Mouse (Mus musculus) frontal cortex, postnatal 14 days (tissue): ENCODE data around the gene OR5BS1P.
"Not testable (repeated sequence)": the region's sequence is repeated elsewhere in the genome, so short reads cannot be mapped to it uniquely, and the experiment has no call there.

Experiments used
- DNase-seq, 2 experiments: peaks; one replicate each; pipeline ENCODE4 v3.0.0; 2022; ENCODE audit warnings: low spot score in 2 of 2

The OR5BS1P gene

DNA sequence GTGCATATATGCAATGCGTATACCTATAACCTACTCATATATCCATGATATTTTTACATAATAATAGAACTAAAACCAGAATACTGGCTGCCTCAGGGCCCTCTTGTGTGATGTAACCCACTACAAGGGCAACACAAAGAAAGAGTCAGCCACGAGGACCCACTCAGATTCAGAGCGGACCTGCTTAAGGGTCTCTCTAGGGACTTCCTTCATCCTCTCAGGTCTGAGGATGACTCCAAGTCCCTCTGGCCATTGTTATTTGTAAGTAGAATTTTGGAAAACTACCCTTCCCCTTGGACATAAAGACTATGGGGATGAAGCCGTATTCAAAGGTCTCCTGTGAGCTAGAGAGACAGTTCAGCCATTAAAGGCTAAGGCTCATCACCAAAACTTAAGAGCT is at the start of gene OR5BS1P:
TSS of gene OR5BS1P (plus strand) at position 301 of the 400 bp plus-strand sequence.
- DNase-seq: no peak

DNA sequence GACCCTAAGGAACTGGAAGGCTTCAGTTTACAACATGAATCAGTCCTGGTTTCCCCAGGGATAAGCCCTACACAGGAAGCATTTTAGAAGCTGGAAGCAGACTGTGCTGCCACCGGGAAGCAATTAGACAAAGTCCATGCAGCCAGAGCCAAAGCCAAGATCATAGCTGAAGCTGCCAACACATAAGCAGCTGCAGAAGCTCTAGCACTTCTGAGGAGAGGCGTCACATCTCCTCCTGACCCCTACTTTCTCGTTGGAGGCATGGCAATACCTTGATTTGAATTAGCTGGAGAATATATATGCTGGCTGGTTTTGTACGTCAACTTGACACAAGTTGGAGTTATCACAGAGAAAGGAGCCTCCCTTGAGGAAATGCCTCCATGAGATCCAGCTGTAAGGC is 48.8 kb upstream of the OR5BS1P start:
- DNase-seq: no peak

DNA sequence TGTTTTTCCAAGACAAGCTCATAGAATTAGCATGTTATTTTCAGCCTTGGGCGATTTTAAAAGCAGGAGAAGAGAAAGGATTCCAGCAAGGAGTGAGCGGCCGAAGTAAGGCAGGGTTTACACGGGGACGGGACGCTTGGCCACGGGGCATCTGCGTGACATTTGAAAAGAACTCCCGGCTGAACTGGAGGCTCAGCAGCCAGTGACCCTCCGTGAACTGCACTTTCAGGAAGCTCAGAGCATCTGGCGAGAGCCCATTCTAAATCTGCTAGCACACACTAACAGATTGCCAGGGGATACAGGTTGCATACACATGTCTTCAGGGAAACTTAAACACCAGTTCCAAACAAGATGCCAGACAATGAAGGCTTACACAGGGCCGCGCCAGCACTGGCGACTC is 45.4 kb upstream of the OR5BS1P start:
- DNase-seq: no peak

DNA sequence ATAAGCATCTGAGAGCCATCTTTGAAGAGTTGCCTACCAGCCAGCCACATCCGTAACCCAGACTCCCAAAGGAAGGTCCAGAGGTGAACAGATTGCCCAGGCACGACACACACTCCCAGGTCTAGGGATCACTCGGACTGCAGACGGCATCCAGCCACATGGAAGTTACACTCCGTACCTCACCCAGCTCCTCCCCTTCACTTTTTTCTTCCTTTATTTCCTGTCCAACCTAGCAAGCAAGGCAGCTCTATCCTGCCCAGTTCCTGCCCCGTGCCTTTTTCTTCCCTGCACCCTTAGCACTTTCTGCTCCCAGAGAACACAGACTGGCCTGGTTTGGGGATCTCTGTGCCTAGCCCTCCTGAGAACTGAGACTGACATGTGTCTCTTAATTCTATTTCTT is 44.9 kb upstream of the OR5BS1P start:
- no peak for DNase-seq

DNA sequence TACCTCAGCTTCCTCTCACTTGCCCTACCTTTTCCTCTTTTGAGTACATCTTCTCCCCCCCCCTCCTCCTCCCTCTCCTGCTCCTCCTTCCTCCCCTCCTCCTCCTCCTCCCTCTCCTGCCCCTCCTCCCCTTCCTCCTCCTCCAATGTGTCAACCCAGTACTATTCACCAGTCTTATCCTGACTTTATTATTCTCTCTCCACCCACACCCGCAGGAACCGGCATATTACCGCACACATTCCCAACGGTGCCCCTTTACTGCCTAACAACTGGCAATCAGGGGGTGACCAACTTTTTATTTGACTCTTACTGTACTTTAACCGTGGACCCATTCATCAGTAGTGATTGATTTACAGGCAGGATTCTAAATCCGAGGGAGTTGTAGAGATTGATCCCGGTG is 44.5 kb upstream of the OR5BS1P start:
- no peak for DNase-seq

DNA sequence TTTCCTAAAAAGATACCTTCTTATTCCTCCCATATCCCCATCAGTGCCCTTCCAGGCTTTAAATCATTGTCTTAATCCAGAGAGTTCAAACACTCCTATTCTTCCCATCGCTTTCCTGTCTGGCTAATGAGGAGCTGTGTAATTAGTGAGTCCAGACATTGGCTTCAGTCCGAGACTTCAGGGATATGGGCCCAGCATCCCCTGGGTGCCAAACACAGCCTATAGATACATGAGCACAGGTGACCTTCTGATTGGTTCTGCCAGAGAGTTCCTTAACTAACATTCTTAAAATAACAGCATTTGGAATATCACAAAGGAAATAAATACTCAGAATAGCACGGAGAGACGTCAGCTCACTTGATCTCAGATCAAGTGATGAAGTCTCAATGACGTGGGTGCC is 38.8 kb upstream of the OR5BS1P start, which contains the start of gene Olfr282:
TSS of gene Olfr282 (plus strand) at position 301 of the 400 bp plus-strand sequence.
- not testable (repeated sequence) for DNase-seq

DNA sequence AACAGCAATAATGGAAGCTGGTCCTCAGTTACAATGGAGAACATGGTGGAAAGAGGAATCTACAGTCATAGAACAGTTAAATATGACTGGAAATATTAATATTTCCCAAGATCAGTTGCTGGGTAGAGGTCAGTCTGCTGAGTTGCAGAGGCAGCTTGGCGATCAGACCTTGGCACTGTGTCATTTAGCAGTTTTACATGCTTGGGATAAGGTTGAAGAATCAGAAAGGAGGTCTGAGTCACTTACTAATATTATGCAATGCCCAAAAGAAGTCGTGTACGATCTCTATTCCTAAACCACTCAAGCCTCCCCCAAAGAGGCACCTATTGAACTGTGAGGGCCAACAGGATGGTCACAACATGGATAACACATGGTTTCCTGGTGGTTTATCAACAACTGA is 25.1 kb upstream of the OR5BS1P start:
- no peak for DNase-seq

DNA sequence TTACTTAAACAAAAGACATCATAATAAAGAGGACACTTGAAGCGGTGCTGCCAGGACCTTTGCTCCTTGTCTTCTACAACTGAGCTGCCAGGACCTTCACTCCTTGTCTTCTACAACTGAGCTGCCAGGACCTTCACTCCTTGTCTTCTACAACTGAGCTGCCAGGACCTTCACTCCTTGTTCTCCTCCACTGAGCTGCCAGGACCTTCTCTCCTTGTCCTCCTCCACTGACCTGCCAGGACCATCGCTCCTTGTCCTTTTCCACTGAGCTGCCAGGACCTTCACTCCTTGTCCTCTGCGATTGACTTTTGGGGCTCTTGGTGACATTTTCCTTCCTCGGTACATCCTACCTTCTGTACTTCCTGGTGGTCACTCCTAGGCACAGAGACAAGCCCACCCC is 21.2 kb upstream of the OR5BS1P start:
- no peak for DNase-seq

DNA sequence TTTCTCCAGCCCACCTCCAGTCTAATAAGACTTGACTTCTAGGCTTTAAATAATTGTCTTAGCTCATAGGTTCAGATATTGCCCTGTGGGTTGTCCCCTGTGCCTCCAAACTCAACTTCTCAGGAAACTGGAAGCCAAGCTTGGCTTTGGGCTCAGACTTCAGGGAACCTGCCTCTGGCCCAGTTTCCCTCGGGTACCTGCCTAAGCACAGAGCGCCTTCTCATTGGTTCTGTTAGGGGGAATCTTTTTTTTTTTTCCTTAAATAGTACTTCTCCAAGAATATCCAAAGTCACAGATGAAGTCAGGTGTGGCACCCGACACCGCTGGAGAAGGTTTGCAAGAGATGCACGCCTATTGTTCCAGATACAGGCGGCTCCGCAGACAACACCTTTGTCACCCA is 17.4 kb upstream of the OR5BS1P start, which contains the start of gene Olfr281:
TSS of gene Olfr281 (plus strand) at position 301 of the 400 bp plus-strand sequence.
- DNase-seq: no peak

DNA sequence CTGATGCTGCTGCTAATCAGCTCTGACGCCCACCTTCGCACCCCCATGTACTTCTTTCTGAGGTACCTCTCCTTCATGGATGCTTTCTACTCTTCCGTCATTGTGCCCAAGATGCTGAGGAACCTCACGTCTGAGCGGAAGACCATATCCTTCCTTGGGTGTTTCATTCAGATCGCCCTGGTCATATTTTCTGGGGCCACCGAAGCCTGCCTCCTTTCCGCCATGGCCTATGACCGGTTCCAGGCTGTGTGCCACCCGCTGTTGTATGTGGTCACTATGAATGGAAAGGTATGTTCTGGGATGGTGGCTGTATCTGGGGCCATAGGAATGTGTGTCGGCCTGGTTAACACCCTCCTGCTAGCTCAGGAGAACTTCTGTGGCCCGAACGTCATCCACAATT is 1.8 kb downstream of the OR5BS1P start:
- no peak for DNase-seq

DNA sequence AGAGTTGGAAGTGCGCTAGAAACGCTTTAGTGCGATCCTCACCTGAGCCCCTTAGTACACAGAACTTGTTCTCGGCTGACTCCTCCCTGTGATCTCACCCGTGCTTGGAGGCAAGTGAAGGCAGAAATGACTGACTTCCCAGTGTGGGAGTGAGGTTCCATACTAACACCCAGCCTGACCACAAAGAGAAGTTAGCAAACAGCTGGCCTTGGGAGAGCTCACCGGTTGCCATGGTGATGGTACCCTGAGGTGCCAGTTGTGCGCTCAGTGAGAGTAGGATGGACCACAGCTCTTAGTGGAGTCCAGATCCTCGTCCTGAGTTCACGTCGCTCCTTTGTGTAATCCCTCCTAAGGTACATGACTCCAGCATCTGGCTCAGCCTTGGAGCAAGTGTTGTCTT is 5.3 kb downstream of the OR5BS1P start:
- DNase-seq: no peak

DNA sequence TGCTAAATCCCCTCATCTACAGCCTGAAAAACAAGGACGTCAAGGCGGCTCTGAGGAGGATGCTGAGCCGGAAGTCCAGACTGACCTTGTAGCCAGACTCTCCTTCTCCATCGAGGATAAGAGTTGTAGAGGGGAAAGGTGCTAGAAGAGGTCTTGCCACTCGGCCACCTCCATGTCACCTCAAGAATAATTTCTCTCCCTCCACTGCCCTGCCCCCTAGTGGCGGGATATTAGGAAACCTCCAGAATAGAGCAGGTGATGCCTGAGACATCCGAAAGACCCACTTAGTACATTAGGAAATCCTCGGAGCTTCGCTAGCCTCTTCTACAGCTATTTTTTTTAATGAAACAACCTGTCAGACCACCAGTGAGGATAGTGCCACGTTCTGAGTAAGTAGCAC is 5.7 kb downstream of the OR5BS1P start:
- peak in 1 of 2 experiments; percentile 9 for DNase-seq

DNA sequence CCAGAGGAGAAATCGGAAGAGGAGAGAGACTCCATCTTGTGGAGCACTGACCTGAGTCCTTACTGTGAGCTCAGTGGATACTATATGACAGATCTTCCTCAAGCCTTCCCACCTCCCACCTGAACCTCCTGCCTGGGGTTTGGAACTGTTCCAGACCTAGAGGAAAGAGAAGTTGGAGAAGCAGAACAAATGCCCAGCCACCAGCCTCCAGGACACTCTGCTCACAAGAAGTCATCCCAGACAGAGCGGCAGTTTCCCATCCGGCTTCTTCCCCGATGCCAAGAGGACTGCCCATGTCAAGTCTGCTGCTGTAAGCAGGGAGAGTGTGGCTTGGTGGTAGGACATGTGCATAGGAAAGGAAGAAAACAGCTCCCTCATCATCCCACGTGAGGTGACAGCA is 6.6 kb downstream of the OR5BS1P start:
- DNase-seq: no peak

DNA sequence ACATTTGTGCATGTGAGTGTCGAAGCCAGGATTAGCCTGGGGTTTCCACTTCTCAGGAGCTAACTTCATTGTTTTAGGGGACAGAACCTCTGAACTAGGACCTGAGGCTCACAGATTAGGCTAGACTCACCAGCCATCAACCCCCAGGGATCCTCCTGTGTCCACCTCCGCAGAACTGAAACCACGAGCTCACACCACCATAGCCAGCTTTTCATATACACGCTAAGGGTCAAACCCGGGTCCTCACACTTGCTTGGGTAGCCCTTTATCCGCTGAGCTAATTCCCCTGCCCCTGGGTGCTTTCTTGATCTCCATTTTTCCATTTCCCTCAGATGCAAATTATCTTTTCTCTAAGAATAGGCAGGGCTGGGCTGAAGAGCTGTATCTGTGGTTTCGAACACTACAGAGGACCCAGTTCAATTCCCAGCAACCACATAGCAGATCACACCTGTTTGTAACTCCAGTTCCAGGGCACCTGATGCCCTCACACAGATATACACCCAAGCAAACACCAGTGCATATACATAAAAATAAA is 9.9 kb downstream of the OR5BS1P start:
- DNase-seq: no peak

DNA sequence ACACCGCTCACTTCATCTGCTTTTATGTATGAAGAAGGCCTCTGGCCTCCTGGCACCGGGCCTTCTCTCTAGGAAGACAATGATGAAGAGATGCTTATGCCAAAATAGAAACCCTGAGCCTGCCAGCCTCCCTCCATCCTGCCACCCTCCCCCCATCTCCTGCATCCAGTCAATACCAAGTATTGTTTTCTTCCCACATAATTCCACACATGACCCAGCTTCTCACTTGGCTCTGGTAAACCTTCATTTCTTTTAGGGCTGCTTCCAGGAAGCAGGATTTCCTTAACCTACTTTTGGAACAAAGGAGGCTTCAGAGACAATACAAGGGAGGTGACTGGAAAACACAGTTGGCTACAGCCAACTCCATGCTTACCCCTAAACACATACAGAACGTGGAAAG is 13.0 kb downstream of the OR5BS1P start, which contains the start of gene Lalba:
TSS of gene Lalba (minus strand) at position 21 of the 400 bp plus-strand sequence.
- no peak for DNase-seq

DNA sequence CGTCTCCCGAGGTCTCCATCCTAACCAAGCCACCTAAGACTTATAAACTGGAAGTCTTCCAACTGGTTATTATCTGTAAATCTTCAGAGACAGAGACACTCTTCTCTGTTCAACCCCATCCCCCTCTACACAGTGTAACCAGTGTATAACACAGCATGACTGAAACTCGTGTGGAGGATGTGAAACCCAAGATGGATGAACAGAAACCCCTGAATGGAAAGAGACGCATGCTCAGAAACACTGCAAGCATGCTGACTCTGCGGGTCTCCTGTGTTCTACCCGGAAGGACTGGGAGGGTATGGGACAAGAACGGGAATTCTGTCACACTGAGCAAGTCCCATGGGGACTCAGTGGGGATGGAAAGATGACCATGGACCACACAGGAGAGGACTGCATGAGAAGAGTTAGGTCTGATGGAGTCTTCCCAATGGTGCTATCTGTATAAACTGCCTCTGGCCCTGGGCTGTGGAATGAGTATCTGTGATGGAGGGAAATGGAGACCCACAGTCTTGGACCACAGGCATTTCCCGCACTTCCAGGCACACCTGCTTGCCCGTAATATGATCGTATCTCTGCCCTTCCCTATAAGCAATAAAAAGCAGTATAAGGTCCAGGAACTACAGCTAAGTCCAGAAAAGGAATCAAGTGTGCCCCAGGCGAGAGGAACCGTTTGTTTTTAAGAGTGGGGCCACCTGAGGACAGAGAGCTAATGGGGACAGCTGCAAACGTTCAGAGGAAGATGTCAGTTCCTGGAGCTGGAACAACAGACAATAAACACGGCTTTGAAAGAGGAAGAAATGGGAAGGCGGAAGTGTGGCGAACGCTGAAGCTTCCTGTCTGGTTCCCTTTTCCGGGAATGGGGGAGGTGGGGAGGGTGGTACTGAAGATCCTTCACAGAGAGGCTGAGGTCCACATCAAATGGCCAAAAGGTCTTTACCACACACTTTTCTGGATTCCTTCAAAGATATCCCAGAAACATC is 14.5 kb downstream of the OR5BS1P start:
- DNase-seq: no peak

DNA sequence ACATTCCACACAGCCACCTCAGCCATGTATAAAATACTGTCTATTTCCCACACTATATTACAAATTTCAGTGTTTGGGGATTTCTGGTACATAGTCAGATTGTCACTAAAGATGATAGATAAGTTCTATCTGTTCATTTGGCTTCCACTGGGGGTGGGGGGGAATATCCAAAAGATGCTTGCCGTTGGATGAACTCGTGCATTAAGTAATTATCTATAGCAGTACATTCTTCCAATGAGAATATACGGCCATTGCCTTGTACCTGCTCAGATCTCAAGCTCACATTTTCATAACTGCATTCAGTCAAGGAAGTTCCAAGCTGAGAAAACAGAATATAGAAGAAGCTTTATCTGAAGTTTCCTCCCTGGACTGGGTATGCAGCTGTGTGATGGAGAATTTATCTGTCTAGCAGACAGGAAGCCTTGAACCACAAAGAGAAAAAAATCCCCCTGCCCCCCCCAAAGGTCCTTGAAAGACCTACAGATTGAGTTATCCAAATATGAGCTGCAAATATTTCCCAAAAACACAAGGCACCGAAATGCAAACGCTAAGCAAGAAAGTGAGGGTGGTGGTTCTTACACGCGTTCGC is 16.8 kb downstream of the OR5BS1P start:
- no peak for DNase-seq

DNA sequence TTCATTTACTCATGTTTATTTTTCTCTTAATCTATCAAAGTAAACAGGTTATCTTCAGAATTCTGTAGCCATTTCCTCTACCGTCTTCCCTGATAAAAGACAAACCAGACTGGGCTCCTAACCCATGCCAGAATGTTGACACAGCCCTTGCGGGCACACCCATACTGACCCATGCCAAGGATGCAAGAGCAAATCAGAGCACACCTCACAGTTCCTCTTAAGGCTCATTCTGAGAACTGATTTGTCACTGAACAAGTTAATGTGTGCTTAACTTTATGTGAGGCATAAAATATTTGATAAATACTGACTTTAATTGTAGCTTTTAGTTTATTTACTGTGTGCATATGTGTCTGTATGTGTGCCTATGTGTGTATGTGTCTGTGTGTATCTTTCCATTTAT is 21.6 kb downstream of the OR5BS1P start:
- DNase-seq: no peak

DNA sequence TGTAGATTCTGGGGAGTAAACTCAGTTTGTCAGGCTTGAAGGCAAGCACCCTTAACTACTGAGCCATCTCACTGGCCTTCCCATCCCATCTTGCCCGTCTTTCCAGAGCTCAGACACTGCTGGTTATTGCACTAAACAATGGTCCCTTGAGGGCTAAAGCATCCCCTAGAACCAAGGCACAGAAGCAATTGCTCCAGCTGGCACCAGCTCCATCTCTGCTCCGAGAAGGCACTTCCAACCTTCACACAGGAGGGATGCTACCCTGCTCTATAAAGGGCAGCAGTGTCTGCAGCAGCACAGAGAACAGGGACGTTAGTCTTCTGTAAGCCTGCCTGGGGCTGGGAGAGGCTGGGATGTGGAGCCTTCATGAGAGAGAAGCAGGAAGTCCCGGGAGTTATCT is 22.4 kb downstream of the OR5BS1P start, which contains the start of gene Olfr279:
TSS of gene Olfr279 (plus strand) at position 301 of the 400 bp plus-strand sequence.
- DNase-seq: no peak

DNA sequence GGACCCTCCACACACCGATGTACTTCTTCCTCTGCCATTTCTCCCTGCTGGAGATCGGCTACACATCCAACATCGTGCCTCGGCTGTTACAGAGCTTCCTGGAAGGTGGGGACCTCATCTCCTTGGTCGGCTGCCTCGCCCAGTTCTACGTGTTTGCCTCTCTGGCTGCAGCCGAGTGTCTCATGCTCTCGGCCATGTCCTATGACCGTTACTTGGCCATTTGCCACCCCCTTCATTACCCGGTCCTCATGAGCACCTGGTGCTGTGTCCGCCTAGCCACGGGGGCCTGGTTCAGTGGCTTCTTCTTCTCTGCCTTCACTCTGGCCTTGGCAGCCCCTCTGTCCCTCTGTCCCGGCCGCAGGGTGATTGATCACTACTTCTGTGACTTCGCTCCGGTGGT is 27.9 kb downstream of the OR5BS1P start:
- no peak for DNase-seq

DNA sequence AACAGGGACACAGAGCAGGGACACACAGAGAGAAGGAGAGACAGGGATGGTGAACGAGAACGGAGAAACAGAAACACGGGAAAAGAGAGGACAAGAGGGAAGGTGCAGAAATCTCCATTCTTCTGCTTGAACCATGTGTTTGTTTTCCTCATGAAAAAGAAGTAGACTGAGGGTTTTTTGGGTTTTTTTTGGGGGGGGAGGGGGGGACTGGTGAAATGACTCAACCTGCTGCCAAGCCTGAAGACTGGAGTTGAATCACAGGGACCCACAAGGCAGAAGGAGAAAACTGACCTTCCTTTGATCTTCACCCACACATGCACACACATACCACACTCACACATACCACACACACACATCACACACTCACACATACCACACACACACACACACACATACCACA is 33.6 kb downstream of the OR5BS1P start:
- DNase-seq: no peak

DNA sequence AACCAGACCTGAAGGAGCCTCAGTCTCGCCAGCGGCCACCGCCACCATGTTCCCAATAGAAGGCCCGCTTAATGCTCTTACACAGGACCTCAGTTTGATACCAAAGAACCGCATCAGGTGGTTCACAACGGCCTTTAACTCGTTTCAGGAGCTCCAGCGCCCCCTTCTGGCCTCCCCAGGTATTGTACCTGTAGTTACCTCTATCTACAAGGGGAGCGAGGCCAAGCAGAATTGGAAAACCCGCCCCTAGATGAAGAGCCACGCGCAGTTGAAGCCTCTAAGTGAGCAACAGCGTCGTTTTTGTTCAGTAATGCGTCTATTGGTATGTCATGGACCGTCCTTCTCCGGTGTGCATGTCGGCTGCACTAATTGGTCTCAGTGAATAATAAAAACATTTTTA is 34.8 kb downstream of the OR5BS1P start:
- peak; percentile 40 to 66 for DNase-seq
